Mouse (Mus musculus) bone marrow macrophage, adult 2 months (primary cell): Measurements from ENCODE around the gene Sdhb.

Experiments
- CTCF ChIP-seq: IDR thresholded peaks from 2 replicates; pipeline ENCODE4 v1.5.1; 2012; ENCODE audit warnings: low read depth, mild to moderate bottlenecking, low read length, moderate library complexity
- POLR2A ChIP-seq: IDR thresholded peaks from 2 replicates; pipeline ENCODE4 v1.6.1; 2012; ENCODE audit warnings: mild to moderate bottlenecking, low read depth, low read length, borderline replicate concordance

- TF ChIP-seq POLR2A (no peak), CTCF (no peak)
These were observed 21.8 kb downstream of the Sdhb start for GRCm38 (mm10) chr4:140982808-140983207.
